Mouse (Mus musculus) urinary bladder, adult 18-20 months (tissue): ENCODE results near the gene Zfp185.
"Not testable (repeated sequence)": the region's sequence is repeated elsewhere in the genome, so short reads cannot be mapped to it uniquely, and the experiment has no call there.

Experiments used
- DNase-seq, 2 experiments: peaks; one replicate each; pipeline ENCODE4 v3.0.0; 2022; ENCODE audit warnings: low spot score in 2 of 2, mixed read lengths in 2 of 2

Gene Zfp185

DNA sequence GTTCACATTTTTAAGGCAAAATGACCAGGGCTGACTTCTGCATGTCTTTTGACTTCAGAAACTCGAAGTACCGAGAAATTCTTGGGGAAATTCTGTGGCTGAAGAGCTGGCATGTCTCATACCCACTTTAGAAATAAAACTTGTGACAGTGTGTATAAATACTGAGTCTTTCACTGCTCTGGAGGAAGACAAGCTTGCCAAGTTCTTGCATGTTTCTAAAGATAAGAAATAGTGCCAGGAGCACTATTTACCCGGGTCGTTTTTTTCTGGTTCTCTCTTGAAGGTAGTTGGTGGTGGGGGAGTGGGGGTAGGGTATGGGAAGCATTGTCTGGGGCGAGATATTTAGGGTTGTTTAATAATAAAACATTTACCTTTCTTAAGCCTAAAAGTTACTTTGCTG is 75.2 kb downstream of the Zfp185 start:
- no peak for DNase-seq

DNA sequence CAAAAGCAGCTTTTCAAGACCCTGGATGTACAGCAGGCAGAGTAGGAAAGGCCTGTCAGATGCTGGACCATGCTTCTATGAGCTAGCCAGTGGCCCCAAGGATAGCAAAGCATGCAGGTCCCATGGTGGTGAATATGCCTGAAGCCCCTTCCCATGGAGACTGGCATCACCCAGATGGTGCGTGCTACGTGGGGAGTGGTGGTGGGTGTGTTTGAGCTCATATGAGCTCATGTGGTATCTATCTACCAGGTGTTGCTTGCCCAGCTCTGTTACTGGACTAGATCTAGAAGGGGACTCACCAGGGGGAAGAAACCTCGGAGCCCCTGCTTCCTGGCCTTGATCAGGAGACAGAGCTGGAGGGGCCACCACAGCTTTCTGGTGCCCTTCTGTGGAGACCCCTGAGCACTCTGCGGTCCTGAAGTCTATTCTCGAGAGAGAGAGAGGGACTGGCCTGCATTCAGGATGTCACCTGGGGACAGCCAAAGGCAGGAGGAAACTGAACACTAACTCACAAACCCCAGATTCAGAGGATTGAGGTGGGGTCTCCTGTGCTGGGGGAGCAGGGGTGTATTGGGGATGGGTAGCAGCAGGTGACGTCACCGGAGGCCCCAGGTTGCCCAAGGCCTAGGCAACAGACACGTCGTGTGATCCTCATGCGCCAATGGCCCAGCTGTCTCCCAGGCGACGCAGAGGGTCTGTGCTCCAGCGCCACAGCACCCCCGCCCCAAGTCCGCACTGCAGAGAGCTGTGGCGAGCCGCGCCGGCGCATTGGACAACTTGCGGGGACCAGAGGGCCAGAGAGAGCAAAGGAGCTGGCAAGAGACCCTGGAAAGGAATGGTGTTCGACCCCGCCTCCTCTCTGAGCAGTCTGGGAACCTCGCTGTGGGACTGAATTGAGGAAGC is 76.6 kb downstream of the Zfp185 start:
- no peak for DNase-seq

GRCm38 (mm10) chrX:73064415-73064793 is 77.3 kb downstream of the Zfp185 start, which contains the start of gene Pnma3:
Pnma3 (plus strand) TSS chrX:73064787.
- no peak for DNase-seq

GRCm38 (mm10) chrX:73066765-73067312 is 79.7 kb downstream of the Zfp185 start:
- DNase-seq: not testable (repeated sequence)
